Mouse (Mus musculus) yolk sac, embryonic 10.5 days (tissue): ENCODE results near the gene Cog4.
"Not testable (repeated sequence)": the region's sequence is repeated elsewhere in the genome, so short reads cannot be mapped to it uniquely, and the experiment has no call there.

Source experiments
- DNase-seq: peaks from one replicate; pipeline ENCODE4 v3.0.0-alpha.2; 2017; ENCODE audit warnings: low spot score

The Cog4 gene

DNA sequence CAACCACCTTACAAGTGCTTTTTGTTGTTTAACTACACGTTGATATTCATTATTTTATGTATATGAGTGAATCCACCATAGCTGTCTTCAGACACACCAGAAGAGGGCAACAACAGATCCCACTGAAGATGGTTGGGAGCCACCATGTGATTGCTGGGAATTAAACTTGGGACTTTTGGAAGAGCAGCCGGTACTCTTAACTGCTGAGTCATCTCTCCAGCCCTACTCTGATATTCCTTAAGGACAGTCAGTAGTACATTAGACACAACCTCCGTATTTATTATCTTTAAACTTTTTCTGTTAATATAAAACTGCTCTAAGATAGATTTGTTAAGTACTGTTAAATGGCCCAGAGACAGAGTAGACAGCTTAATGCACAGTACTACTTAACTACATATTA lies 14.4 kb upstream of the Cog4 start:
- no peak for DNase-seq

GRCm38 (mm10) chr8:110842012-110842574 lies 4.3 kb upstream of the Cog4 start:
- no peak for DNase-seq

DNA sequence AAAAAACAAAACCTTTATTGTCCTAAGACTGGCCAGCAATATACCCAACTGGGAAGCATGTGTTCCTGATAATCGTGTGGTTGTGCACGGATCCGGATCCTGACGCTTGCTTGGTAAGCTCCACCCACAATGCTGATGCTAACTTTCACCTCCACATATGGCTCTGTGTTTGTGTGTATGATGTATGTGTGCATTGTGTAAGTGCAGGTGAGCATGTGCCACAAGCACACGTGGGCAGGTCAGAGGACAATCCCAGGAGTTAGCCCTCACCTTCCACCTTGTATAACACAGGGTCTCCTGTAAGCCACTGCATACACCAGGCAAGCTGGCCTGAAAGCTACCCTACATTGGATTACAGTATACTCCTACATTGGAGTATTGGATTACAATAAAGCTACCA lies 3.2 kb upstream of the Cog4 start:
- DNase-seq: no peak

GRCm38 (mm10) chr8:110844941-110845340 lies 1.5 kb upstream of the Cog4 start:
- no peak for DNase-seq

GRCm38 (mm10) chr8:110845821-110846404 lies 487 bp upstream of the Cog4 start:
- peak; percentile 9 for DNase-seq

DNA sequence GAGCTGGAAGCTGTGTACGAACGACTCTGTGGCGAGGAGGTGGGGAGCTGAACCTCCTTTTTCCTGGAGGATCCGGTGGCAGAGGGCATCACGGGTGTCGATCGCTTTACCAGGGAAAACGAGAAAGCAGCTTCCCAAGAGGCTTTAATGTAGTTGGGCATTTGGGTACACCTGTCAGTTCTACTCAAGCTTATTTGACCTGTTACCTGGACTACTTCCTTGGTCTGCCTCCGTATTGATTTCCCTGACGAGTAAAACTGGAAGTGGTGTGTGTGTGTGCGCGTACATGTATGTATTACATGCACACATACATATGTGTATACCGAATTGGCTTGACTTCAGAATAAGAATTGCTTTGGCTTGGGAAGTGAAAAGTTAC lies 760 bp downstream of the Cog4 start:
- no peak for DNase-seq

DNA sequence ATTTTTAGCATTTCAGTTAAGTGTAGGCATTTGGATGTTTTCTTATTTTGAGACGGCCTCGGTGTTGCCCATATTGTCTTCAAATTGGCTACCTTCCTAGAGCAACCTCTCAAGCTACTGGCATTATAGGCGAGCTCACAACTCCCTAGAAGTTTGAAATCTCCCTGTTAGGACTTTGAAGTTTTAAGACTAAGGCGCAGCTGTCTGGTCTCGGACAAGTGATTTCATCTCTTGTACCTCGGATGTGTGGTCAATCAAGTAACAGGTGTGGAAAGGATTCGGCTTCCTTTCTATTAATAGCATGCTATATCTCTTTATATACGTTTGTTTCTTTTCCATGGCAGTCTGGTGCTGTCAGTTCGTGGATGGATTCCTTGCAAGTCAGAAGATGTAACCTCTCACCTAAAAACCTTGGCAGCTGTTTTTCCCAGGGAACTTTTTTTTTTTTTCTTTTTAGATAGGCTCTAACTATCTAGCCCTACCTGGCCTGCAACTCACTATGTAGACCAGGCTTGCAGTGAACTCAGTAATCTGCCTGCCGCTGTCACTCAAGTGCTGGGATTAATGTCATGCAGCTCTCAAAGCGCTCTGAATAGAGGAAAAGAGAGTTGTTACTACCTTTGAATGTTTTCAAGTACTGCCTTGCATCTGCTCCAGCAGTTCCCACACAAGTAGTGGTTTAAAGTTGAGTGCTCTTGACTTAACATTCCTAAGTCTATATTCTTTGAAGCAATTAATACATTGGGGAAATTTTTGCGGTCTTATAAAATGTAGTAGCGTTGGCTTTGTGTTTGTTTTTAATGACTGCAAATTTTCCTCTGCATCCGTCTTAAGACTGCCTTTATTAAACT lies 1.5 kb downstream of the Cog4 start:
- DNase-seq: no peak

GRCm38 (mm10) chr8:110851186-110851585 lies 4.8 kb downstream of the Cog4 start:
- DNase-seq: peak; percentile 70

- not testable (repeated sequence) for DNase-seq
These were observed 9.7 kb downstream of the Cog4 start for GRCm38 (mm10) chr8:110856073-110856472.

DNA sequence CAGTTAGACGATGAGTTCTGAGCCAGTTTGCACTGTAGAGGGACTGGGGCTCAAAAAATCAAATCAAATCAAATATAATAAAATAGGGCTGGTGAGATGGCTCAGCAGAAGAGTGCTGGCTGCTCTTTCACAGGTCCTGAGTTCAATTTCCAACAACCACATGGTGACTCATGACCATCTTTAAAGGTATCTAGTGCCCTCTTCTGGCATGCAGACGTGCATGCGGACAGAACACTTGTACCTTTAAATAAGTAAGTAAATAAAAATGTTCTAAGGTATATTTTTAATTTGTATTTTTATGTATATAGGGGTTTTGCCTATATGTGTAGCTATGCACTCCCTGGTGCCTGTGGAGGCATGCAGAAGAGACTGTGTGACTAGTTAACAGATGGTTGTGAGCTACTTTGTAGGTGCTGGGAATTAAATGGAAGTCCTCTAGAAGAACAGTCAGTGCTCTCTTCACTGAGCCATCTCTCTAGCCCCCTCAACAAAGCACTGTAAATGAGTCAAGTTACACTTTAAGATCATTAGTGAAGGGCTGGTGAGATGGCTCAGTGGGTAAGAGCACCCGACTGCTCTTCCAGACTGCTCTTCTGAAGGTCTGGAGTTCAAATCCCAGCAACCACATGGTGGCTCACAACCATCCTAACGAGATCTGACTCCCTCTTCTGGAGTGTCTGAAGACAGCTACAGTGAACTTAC lies 10.5 kb downstream of the Cog4 start:
- no peak for DNase-seq

DNA sequence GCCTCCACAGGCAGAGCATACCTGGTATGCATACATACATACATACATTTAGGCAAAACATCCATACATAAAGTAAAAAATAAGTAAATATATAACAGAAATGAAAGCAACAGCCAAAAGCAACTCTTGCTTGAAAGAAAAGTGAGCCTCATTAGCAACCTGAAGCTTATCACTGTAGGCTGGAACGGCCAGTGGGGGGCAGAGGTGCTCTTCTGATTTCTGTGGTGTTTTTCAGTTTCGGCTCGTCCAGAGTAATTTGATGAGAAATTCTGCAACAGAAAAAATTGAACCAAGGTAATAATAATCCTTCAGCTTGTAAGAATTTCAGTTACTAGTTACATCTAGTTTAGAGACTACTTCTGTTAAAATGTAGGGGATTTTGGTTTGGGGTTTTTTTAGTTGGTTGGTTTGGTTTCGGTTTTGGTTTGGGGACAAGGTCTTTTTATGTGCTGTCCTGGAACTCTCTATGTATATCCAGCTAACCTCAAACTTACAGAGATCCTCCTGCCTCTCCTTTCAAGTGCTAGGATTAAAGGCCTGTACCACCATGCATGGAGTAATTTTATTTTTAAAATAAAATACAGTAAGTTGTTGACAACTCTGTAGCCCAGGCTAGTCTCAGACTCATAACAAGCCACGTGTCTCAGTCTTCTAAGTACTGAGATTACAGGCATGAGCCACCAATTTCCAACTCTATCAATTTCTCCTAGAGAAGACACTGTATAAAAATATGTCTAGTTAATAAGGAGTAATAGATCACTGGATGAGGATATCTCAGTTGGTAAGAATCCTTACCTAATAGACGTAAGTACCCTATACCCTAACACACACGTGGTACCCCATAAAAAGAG lies 13.5 kb downstream of the Cog4 start:
- DNase-seq: no peak

GRCm38 (mm10) chr8:110861347-110862025 lies 15.1 kb downstream of the Cog4 start:
- DNase-seq: not testable (repeated sequence)

DNA sequence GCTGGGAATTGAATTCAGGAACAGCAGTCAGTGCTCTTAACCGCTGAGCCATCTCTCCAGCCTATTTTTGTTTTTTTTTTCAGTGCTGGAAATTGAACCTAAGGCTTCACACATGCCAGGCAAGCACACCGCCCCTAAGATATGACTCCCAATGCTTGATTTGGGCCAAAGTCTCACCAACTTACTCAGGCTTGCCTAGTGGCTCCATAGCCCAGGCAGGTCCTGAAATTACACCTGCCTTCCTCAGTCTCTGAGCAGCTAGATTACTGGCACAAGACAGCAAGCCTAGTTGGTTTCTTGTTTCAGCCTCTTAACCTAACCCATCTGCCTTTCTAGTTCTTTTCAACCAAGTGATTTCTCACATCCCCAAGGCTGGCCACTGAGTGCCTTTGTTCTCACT lies 24.1 kb downstream of the Cog4 start:
- no peak for DNase-seq

DNA sequence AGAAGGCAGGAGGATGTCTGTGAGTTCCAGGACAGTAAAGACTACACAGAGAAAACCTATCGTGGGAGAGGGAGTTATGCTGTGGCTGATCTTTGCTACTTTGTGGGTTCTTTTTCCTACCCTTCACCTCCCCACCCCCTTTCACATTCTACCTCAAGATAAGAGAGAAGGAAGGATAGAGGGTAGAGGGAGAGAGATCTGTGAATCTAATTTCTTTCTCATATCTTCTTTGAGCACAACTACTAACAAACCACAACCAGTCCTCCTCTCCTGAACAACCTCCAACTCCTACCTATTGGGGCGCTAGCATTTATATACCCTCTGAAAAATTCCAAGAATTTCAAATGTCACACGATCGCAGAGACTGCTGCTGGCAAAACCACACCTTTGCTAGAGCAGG lies 31.5 kb downstream of the Cog4 start:
- DNase-seq: no peak

GRCm38 (mm10) chr8:110881741-110882310 lies 35.4 kb downstream of the Cog4 start:
- no peak for DNase-seq

DNA sequence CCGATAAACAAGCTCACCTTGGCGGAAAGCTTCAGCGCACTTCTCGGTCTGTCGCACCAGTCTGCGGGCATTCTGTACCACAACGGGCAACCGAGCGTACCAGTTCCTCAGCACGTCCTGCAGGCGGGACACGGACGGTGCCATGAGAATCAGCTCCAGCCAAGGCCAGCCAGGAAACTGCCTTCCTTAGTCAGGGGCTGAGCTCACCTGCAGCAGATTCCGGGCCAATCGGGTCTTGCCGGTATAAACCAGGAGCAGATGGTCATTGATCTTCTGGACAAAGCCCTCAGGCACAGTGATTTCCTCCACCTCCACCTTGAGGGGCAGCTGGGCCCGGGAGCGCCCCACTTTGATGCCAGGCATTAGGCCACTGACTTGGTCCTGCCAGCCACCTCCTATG lies 37.4 kb downstream of the Cog4 start:
- no peak for DNase-seq

GRCm38 (mm10) chr8:110886634-110887033 lies 40.2 kb downstream of the Cog4 start:
- no peak for DNase-seq

- DNase-seq: no peak
These were observed 41.2 kb downstream of the Cog4 start for GRCm38 (mm10) chr8:110887551-110887950.

GRCm38 (mm10) chr8:110888441-110888840 lies 42.0 kb downstream of the Cog4 start:
- no peak for DNase-seq

DNA sequence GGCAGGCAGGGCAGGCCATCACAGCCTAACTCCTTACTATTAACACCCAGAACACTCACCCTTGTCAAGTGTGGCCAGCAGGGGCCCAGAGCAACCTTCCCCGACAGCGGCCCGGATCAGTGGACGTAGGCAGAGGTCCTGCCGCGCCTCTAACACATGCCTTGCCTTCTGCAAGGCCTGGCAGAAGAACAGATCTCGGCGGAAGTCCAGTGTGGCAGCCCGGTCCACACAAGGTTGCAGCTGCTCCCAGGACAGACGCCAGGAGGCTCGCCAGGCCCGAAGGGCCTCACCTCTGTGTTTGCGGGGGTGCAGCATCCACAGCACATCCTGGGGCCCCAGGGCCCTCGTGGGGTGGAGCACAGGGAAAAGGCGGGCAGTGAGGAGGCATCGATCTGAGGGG lies 42.5 kb downstream of the Cog4 start:
- no peak for DNase-seq

DNA sequence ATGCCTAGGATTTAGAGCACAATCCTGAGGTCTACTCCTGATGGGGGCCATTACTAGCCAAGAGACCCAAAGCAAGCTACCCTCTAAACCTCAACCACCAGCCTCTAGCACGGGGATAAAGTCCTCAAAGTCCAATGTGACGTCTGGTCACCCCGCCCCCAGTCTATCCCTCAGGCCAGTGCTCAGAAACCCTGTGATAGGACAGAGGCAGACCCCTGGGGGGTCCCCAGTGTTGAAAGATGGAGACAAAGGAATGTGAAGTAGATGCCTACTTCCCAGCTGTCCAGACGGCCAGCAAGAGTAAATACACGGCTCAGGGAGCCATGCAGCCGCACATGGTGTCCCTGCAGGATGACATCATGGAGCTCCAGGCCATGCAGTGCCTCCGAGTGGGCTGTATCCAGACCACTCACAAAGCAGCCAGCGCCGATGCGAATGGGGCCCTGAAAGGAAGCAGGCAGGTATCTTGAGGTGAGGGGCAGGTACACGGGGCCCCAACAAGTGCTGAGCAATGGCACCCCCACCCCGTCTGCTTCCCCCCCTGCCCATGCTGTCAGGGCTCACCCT lies 43.6 kb downstream of the Cog4 start:
- peak; percentile 49 for DNase-seq
